ENCODE assay signal across 22 mouse cellular contexts in genomic region chr13:82719500-82719899, GRCm38 (mm10).
"Had no signal": no experiment of that assay in that cellular context is flagged by ENCODE, and none has a peak within 500 bp of the region (broad histone marks: within the 10 kb centered on the region; RNA-seq: fewer than 3 reads in every experiment).

No protein-coding gene starts in this region.

- DNase-seq: heart, postnatal 10 days; heart, postnatal 14 days; heart, postnatal 36 days; heart, postnatal 4 days; kidney, adult 11 months; kidney, adult 18-20 months; kidney, adult 2 months; kidney, adult 8-10 months; kidney, adult 9 months; kidney, postnatal 10 days; kidney, postnatal 14 days; kidney, postnatal 25 days; kidney, postnatal 36 days; kidney, postnatal 4 days; layer of hippocampus, adult 9-11 months; layer of hippocampus, postnatal 36 days had no signal

- ATAC-seq: hindbrain, embryonic 16.5 days; hindbrain, postnatal 0 days; inflammation-experienced regulatory T-cells, adult 6 months; intestine, embryonic 15.5 days; intestine, embryonic 16.5 days; intestine, postnatal 0 days had no signal
